Mouse (Mus musculus) heart, embryonic 10.5 days (tissue): ENCODE results near the gene A4gnt. TPM values are rescaled to one million over a fixed set of nuclear protein-coding genes. Genes with fewer than 3 reads are reported as not detected.

Experiments used
- DNase-seq: peaks from one replicate; pipeline ENCODE4 v3.0.0-alpha.2; 2017; ENCODE audit warnings: low spot score
- H3K27ac ChIP-seq: fragments of 300-500 bp; sonication (generic); 2 replicates; pipeline ENCODE4 v1.5.1; 2016; ENCODE audit warnings: mild to moderate bottlenecking
- H3K27me3 ChIP-seq: fragments of 300-500 bp; sonication (generic); 2 replicates; pipeline ENCODE4 v1.6.1; 2016; ENCODE audit warnings: mild to moderate bottlenecking; ENCODE audit not compliant: poor library complexity, insufficient read depth, severe bottlenecking
- H3K36me3 ChIP-seq: fragments of 300-500 bp; sonication (generic); 2 replicates; pipeline ENCODE4 v1.6.1; 2016; ENCODE audit warnings: mild to moderate bottlenecking, moderate library complexity
- H3K4me1 ChIP-seq: fragments of 300-500 bp; sonication (generic); 2 replicates; pipeline ENCODE4 v1.6.1; 2016; ENCODE audit warnings: mild to moderate bottlenecking
- H3K4me3 ChIP-seq: fragments of 300-500 bp; sonication (generic); 2 replicates; pipeline ENCODE4 v1.5.1; 2016; ENCODE audit warnings: mild to moderate bottlenecking, moderate library complexity
- H3K9me3 ChIP-seq: fragments of 300-500 bp; sonication (generic); 2 replicates; pipeline ENCODE4 v1.6.1; 2016; ENCODE audit warnings: mild to moderate bottlenecking, moderate library complexity
- WGBS: fragments of 180-500 bp; shearing (Covaris S2); methylation state at CpG from one replicate; pipeline ENCODE4 v1.1.7; 2016; 5-methylcytosine and 5-hydroxymethylcytosine counted together
- polyA plus RNA-seq: library from polyadenylated mRNA; unstranded; fragments of >200 nt; fragmentation: Nextera tagmentation; extraction: Ambion mirVana; gene quantifications from 2 replicates; pipeline ENCODE4 v1.2.1, GENCODE M21; 2016

A4gnt gene
- polyA plus RNA-seq, 1 experiment from 2014 or later, result not detected

GRCm38 (mm10) chr9:99620196-99620595 lies 7.9 kb downstream of the A4gnt start:
- DNase-seq, result peak; percentile 69
- Histone ChIP-seq H3K9me3 (no peaks in the 10 kb centered on the region), H3K27ac (no peak overlapping the region), H3K4me1 (no peaks in the 10 kb centered on the region), H3K27me3 (no peaks in the 10 kb centered on the region), H3K36me3 (no peaks in the 10 kb centered on the region), H3K4me3 (no peak overlapping the region)
- WGBS, result 84% methylated on average over 11 of the region's 11 CpGs

- DNase-seq, result peak; percentile 10
- Histone ChIP-seq H3K36me3 (no peaks in the 10 kb centered on the region), H3K27ac (no peak overlapping the region), H3K9me3 (no peaks in the 10 kb centered on the region), H3K4me1 (no peaks in the 10 kb centered on the region), H3K4me3 (no peak overlapping the region), H3K27me3 (no peaks in the 10 kb centered on the region)
- WGBS, result 74% methylated on average over 1 of the region's 1 CpGs
Measured at GRCm38 (mm10) chr9:99622034-99622433, 9.7 kb downstream of the A4gnt start.

GRCm38 (mm10) chr9:99622966-99623365 lies 10.7 kb downstream of the A4gnt start:
- H3K4me3 ChIP-seq, result no peak overlapping the region
- DNase-seq, result peak; percentile 30
- 59% methylated on average over 2 of the region's 2 CpGs for WGBS
- no peak overlapping the region for H3K27ac ChIP-seq
- H3K27me3 ChIP-seq, result no peaks in the 10 kb centered on the region
- no peaks in the 10 kb centered on the region for H3K36me3 ChIP-seq
- H3K9me3 ChIP-seq, result no peaks in the 10 kb centered on the region
- no peaks in the 10 kb centered on the region for H3K4me1 ChIP-seq

DNA sequence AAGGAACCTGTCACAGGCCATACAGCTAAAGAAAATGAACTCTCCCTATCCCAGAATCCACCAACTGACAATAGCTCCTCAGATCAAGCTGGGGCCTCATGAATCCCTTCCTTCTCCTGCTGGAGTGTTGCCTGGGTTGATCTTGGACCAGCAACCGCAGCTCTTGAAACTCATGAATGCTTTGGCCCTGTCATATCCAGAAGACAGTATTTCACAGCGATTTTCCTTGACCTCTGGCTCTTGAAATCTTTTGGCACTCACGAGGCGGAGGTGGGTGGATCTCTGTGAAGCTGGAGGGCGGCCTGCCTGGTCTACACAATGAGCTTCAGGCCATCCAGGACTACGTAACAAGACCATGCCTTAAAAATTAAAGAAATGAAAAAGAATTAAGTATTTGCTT lies 11.8 kb downstream of the A4gnt start:
- peak; percentile 33 for DNase-seq
- Histone ChIP-seq H3K4me1 (peaks cover 7% of the 10 kb centered on the region), H3K4me3 (no peak overlapping the region), H3K36me3 (no peaks in the 10 kb centered on the region), H3K9me3 (no peaks in the 10 kb centered on the region), H3K27ac (no peak overlapping the region), H3K27me3 (no peaks in the 10 kb centered on the region)
- WGBS, result 77% methylated on average over 6 of the region's 6 CpGs

DNA sequence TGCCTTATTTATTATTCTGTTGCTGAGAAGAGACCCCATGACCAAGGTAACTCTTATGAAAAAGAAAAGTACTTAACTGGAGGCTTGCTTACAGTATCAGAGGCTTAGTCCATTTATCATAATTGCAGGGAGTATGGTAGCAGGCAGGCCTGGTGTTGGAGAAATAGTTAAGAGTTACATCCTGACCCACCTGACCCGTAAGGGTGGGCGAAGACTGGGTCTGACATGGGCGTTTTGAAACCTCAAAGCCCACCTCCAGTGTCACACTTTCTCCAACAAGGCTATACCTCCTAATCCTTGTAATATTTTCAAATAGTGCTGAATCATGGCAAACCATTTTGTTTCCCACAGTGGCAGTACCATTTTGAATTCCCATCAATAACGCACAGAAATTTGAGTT lies 16.3 kb downstream of the A4gnt start:
- H3K36me3 ChIP-seq, result peaks cover 11% of the 10 kb centered on the region
- H3K4me1 ChIP-seq, result peaks cover 30% of the 10 kb centered on the region
- H3K27ac ChIP-seq, result peak overlapping the region; percentile 95
- 60% methylated on average over 4 of the region's 4 CpGs for WGBS
- H3K4me3 ChIP-seq, result peak overlapping the region; percentile 78
- no peaks in the 10 kb centered on the region for H3K9me3 ChIP-seq
- no peak for DNase-seq
- no peaks in the 10 kb centered on the region for H3K27me3 ChIP-seq

- no peaks in the 10 kb centered on the region for H3K9me3 ChIP-seq
- no peaks in the 10 kb centered on the region for H3K27me3 ChIP-seq
- H3K36me3 ChIP-seq, result peaks cover 20% of the 10 kb centered on the region
- H3K4me1 ChIP-seq, result peaks cover 33% of the 10 kb centered on the region
- peak within 1 kb of the TSS; percentile 78 for H3K4me3 ChIP-seq
- WGBS, result under 1% methylated on average over 44 of the region's 44 CpGs
- peak; percentile 92 for DNase-seq
- H3K27ac ChIP-seq, result peak within 1 kb of the TSS; percentile 95
Measured at GRCm38 (mm10) chr9:99629281-99630011, 17.1 kb downstream of the A4gnt start, which contains the start of gene Dzip1l. Dzip1l (plus strand) TSS chr9:99629496.

DNA sequence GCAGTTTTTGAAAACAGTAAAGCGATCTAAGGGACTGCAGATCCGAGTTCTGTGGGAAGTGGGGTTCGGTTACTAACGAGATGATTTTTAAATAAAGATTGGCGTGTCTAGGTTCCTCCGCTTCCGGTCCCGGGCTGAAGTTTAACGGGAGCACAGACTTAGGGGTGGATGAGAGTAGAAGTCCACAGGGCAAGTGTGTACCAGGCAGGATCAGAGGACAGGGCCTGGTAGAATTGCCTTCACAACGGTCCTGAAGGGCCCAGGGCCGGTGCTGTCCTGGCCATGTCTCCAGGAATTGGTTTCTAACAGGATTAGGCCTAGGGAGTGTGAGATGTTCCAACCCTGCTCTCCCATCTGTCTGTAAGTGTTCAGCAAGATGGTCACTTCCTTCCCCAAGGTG lies 17.8 kb downstream of the A4gnt start:
- 2% methylated on average over 11 of the region's 11 CpGs for WGBS
- Histone ChIP-seq H3K4me3 (peak overlapping the region; percentile 78), H3K4me1 (peaks cover 37% of the 10 kb centered on the region), H3K27ac (peak overlapping the region; percentile 95), H3K36me3 (peaks cover 26% of the 10 kb centered on the region), H3K27me3 (no peaks in the 10 kb centered on the region), H3K9me3 (no peaks in the 10 kb centered on the region)
- DNase-seq, result no peak

GRCm38 (mm10) chr9:99630528-99631125 lies 18.3 kb downstream of the A4gnt start:
- Histone ChIP-seq H3K4me3 (peak overlapping the region; percentile 78), H3K27me3 (no peaks in the 10 kb centered on the region), H3K27ac (peak overlapping the region; percentile 95), H3K4me1 (peaks cover 41% of the 10 kb centered on the region), H3K36me3 (peaks cover 31% of the 10 kb centered on the region), H3K9me3 (no peaks in the 10 kb centered on the region)
- no peak for DNase-seq
- 50% methylated on average over 9 of the region's 9 CpGs for WGBS

GRCm38 (mm10) chr9:99631781-99632180 lies 19.5 kb downstream of the A4gnt start:
- WGBS, result 41% methylated on average over 2 of the region's 2 CpGs
- DNase-seq, result no peak
- Histone ChIP-seq H3K4me1 (peaks cover 41% of the 10 kb centered on the region), H3K27ac (no peak overlapping the region), H3K4me3 (peak overlapping the region; percentile 16; the same call in 1 of the 2 replicates), H3K36me3 (peaks cover 42% of the 10 kb centered on the region), H3K27me3 (no peaks in the 10 kb centered on the region), H3K9me3 (no peaks in the 10 kb centered on the region)

DNA sequence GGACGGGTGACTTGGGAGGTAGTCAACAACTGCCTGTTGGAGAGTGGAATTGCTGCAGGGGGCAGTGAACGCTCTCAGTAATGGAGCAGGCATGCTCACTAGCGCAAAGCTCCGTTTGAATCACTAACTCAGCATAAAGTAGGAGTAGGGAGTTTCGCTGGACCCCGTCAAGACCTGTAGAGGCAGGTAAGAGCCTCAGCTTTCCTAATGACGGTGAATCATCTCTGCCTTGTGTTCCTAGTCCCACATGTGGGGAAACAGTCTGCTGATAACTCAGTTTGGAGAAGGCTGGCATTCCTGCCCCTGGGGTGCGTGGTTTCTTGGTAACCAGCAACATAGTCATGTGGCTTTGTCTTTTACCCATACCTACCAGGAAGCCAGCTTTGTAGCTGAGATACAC lies 20.0 kb downstream of the A4gnt start:
- peaks cover 41% of the 10 kb centered on the region for H3K4me1 ChIP-seq
- H3K27me3 ChIP-seq, result no peaks in the 10 kb centered on the region

GRCm38 (mm10) chr9:99636776-99637175 lies 24.5 kb downstream of the A4gnt start:
- Histone ChIP-seq H3K9me3 (no peaks in the 10 kb centered on the region), H3K27ac (no peak overlapping the region), H3K4me3 (no peak overlapping the region), H3K36me3 (peaks cover 80% of the 10 kb centered on the region), H3K27me3 (no peaks in the 10 kb centered on the region), H3K4me1 (peaks cover 16% of the 10 kb centered on the region)
- no peak for DNase-seq
- 87% methylated on average over 1 of the region's 1 CpGs for WGBS

More for the DNA sequence above, 20.0 kb downstream of the A4gnt start:
- H3K9me3 ChIP-seq, result no peaks in the 10 kb centered on the region
- no peak for DNase-seq
- 0 out of 2 replicates have a peak overlapping the region, but pooled peaks have one; percentile 16 for H3K4me3 ChIP-seq
- H3K36me3 ChIP-seq, result peaks cover 46% of the 10 kb centered on the region
- WGBS, result 66% methylated on average over 8 of the region's 8 CpGs
- H3K27ac ChIP-seq, result no peak overlapping the region

- Histone ChIP-seq H3K9me3 (no peaks in the 10 kb centered on the region), H3K27ac (no peak overlapping the region)
- 95% methylated on average over 17 of the region's 17 CpGs for WGBS
Measured at GRCm38 (mm10) chr9:99637227-99637626, 24.9 kb downstream of the A4gnt start.

GRCm38 (mm10) chr9:99637736-99638135 lies 25.4 kb downstream of the A4gnt start:
- Histone ChIP-seq H3K27ac (no peak overlapping the region), H3K27me3 (no peaks in the 10 kb centered on the region), H3K9me3 (no peaks in the 10 kb centered on the region), H3K4me3 (no peak overlapping the region), H3K36me3 (peaks cover 86% of the 10 kb centered on the region), H3K4me1 (peaks cover 11% of the 10 kb centered on the region)
- WGBS, result 93% methylated on average over 13 of the region's 13 CpGs
- DNase-seq, result no peak

More at GRCm38 (mm10) chr9:99637227-99637626, 24.9 kb downstream of the A4gnt start:
- Histone ChIP-seq H3K27me3 (no peaks in the 10 kb centered on the region), H3K4me3 (no peak overlapping the region), H3K36me3 (peaks cover 85% of the 10 kb centered on the region), H3K4me1 (peaks cover 12% of the 10 kb centered on the region)
- DNase-seq, result no peak
